Mouse (Mus musculus) embryo, embryonic 10.5 days (tissue): ENCODE measurements around the gene Rasal3.

Experiments
- DNase-seq: peaks from one replicate; pipeline ENCODE4 v3.0.0-alpha.2; 2015; ENCODE audit warnings: low spot score

The Rasal3 gene

GRCm38 (mm10) chr17:32388370-32389100, 14.8 kb downstream of the Rasal3 start:
- DNase-seq: peak; percentile 60

- no peak for DNase-seq
Observed at GRCm38 (mm10) chr17:32387986-32388369, 15.4 kb downstream of the Rasal3 start.

- peak; percentile 61 for DNase-seq
Observed at GRCm38 (mm10) chr17:32386659-32387432, 16.5 kb downstream of the Rasal3 start.

- no peak for DNase-seq
Observed at GRCm38 (mm10) chr17:32383661-32384060, 19.7 kb downstream of the Rasal3 start.

- no peak for DNase-seq
Observed at GRCm38 (mm10) chr17:32382576-32382975, 20.8 kb downstream of the Rasal3 start.

- DNase-seq: no peak
Observed at GRCm38 (mm10) chr17:32378786-32379185, 24.6 kb downstream of the Rasal3 start.

GRCm38 (mm10) chr17:32377137-32377536, 26.2 kb downstream of the Rasal3 start:
- DNase-seq: no peak

GRCm38 (mm10) chr17:32376475-32376874, 26.9 kb downstream of the Rasal3 start:
- no peak for DNase-seq

- DNase-seq: peak; percentile 55
Observed at GRCm38 (mm10) chr17:32368991-32369578, 34.3 kb downstream of the Rasal3 start.

GRCm38 (mm10) chr17:32367706-32368105, 35.7 kb downstream of the Rasal3 start:
- no peak for DNase-seq

GRCm38 (mm10) chr17:32365296-32365695, 38.1 kb downstream of the Rasal3 start:
- DNase-seq: no peak

GRCm38 (mm10) chr17:32364850-32365249, 38.5 kb downstream of the Rasal3 start:
- no peak for DNase-seq

GRCm38 (mm10) chr17:32364331-32364730, 39.1 kb downstream of the Rasal3 start:
- peak; percentile 95 for DNase-seq

GRCm38 (mm10) chr17:32363821-32364301, 39.5 kb downstream of the Rasal3 start:
- peak; percentile 48 for DNase-seq

GRCm38 (mm10) chr17:32362686-32363085, 40.7 kb downstream of the Rasal3 start:
- no peak for DNase-seq

- no peak for DNase-seq
Observed at GRCm38 (mm10) chr17:32359928-32360327, 43.5 kb downstream of the Rasal3 start.

GRCm38 (mm10) chr17:32358943-32359340, 44.4 kb downstream of the Rasal3 start:
- DNase-seq: no peak

- no peak for DNase-seq
Observed at GRCm38 (mm10) chr17:32358192-32358942, 45.0 kb downstream of the Rasal3 start.

GRCm38 (mm10) chr17:32356766-32357760, 46.3 kb downstream of the Rasal3 start:
- no peak for DNase-seq

- DNase-seq: no peak
Observed at GRCm38 (mm10) chr17:32356281-32356680, 47.1 kb downstream of the Rasal3 start.

- DNase-seq: no peak
Observed at GRCm38 (mm10) chr17:32355031-32355430, 48.4 kb downstream of the Rasal3 start.
